Mouse (Mus musculus): ENCODE results near the gene Mtor. TPM values are rescaled to one million over a fixed set of nuclear protein-coding genes. Genes with fewer than 3 reads are reported as not detected.

Gene Mtor
- total RNA-seq, 2 experiments from 2014 or later, result 88.9 to 90.7 TPM

- no peak for DNase-seq (ENCODE audit: low spot score in 2 of 2)
Observed at GRCm38 (mm10) chr4:148527158-148527910, 78.9 kb downstream of the Mtor start.

DNA sequence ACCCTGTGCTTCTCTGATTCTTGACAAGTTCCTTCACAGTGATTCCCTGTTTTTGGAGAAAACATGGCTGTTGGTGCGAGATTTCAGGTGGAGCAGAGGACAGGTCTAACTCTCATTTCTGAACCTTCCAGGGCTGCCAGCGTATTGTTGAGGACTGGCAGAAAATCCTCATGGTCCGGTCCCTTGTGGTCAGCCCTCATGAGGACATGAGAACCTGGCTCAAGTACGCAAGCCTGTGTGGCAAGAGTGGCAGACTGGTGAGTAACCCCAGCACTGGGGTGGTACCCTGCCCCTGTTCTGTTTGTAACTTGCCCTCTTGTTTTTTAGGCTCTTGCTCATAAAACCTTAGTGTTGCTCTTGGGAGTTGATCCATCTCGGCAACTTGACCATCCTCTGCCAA, 81.9 kb downstream of the Mtor start:
- DNase-seq (ENCODE audit: low spot score in 2 of 2), result no peak

- no peak for DNase-seq (ENCODE audit: low spot score in 2 of 2)
Observed at GRCm38 (mm10) chr4:148530778-148531177, 82.4 kb downstream of the Mtor start.

DNA sequence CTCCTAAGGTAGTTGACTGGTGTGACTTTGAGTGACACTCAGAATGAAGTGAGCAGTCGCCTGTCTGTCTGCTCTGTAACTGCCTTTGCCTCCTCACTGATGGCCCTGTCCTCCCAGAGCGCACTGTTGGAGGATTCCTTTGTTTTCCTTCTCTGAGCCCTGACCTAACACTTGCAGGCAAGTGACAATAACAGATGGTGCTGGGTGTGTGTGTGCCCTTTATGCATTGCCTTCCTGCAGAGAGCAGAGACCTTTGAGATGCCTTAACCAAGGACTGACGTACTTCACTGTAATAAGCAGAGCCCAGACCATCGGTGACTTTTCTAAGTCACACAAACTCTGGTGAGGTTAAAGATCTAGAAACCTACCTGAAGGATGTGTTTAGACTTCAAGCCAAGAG, 82.9 kb downstream of the Mtor start:
- no peak for DNase-seq (ENCODE audit: low spot score in 2 of 2)

- no peak for DNase-seq (ENCODE audit: low spot score in 2 of 2)
Observed at GRCm38 (mm10) chr4:148532516-148532915, 84.1 kb downstream of the Mtor start.

GRCm38 (mm10) chr4:148533613-148534328, 85.4 kb downstream of the Mtor start:
- DNase-seq (ENCODE audit: low spot score in 2 of 2), result peak in 1 of 2 experiments; percentile 33

GRCm38 (mm10) chr4:148535876-148536275, 87.5 kb downstream of the Mtor start:
- DNase-seq (ENCODE audit: low spot score in 2 of 2), result peak in 1 of 2 experiments; percentile 21

GRCm38 (mm10) chr4:148549106-148549505, 100.7 kb downstream of the Mtor start:
- DNase-seq (ENCODE audit: low spot score in 2 of 2), result no peak

DNA sequence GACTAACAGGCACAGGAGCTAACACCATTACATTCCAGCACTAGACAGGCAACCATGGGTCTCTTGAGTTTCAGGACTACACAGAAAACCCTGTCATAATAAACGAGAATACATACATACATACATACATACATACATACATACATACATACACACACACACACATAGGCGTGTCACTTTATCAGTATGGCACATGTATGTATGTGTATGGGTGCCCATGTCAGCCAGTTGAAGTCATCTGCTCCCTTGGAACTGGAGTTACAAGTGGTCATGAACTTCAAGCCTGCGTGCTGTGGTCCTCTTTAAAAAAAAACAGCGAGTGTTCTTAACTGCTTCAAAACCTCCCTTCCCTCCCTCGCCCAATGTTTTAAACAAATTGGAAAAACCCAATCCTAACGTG, 109.4 kb downstream of the Mtor start:
- no peak for DNase-seq (ENCODE audit: low spot score in 2 of 2)

- peak; percentile 80 to 91 for DNase-seq (ENCODE audit: low spot score in 2 of 2)
Observed at GRCm38 (mm10) chr4:148558297-148559000, 110.0 kb downstream of the Mtor start, which contains the start of gene Exosc10. Gene Exosc10, plus strand, starts transcription at chr4:148558429.

GRCm38 (mm10) chr4:148562676-148563075, 114.3 kb downstream of the Mtor start:
- no peak for DNase-seq (ENCODE audit: low spot score in 2 of 2)

- DNase-seq (ENCODE audit: low spot score in 2 of 2), result no peak
Observed at GRCm38 (mm10) chr4:148563595-148563994, 115.2 kb downstream of the Mtor start.

- DNase-seq (ENCODE audit: low spot score in 2 of 2), result no peak
Observed at GRCm38 (mm10) chr4:148570138-148570537, 121.7 kb downstream of the Mtor start.

DNA sequence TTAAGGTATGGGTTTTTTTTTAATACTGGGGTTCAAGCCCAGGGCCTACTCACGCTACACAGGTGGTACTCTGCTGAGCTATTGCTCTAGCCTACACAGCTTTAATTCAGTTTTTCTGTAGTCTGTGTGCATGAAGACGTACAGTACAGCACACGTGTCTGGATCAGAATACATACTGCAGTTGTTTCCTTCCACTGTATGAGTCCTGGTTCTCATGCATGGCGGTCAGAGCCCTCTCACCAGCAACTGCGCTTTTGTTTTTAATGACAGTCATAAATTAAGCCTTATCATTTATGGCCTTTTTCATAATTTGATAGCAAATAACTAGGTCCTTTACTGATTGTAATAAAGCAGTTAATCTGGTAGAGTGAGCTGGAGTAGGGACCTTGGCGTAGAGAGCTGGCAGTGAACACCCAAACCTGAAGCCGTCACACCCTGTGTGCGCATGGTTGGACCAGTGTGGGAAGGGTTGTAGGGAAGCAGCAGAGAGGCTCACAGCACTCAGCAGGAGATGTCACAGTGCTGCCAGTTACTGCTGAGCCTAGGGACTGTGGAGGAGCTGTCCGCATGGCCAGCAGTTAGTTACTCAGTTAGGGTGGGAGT, 122.4 kb downstream of the Mtor start:
- no peak for DNase-seq (ENCODE audit: low spot score in 2 of 2)

- DNase-seq (ENCODE audit: low spot score in 2 of 2), result no peak
Observed at GRCm38 (mm10) chr4:148573222-148573621, 124.8 kb downstream of the Mtor start.

DNA sequence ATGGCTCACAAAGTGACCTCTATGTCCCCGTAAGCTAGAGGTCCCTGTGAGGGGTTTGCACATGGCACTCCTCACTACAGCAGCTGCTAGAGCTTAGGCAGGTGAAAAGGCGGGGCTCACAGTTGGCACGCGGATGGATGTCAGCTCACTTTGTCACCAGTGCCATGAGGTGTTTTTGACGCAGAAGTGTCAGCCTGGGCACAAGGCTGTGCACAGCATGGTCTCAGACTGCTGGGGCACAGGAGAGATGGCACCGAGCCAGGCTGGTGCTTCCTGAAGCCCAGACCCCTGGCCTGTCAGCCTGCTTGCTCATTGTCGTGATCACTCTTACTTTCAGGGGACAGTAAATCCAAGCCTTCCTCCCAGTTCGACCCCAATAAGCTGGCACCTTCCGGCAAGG, 132.4 kb downstream of the Mtor start:
- DNase-seq (ENCODE audit: low spot score in 2 of 2), result no peak

GRCm38 (mm10) chr4:148581422-148581821, 133.0 kb downstream of the Mtor start:
- DNase-seq (ENCODE audit: low spot score in 2 of 2), result no peak

- DNase-seq (ENCODE audit: low spot score in 2 of 2), result no peak
Observed at GRCm38 (mm10) chr4:148583257-148583656, 134.8 kb downstream of the Mtor start.

- no peak for DNase-seq (ENCODE audit: low spot score in 2 of 2)
Observed at GRCm38 (mm10) chr4:148586648-148587047, 138.2 kb downstream of the Mtor start.

GRCm38 (mm10) chr4:148588793-148589192, 140.4 kb downstream of the Mtor start:
- peak in 1 of 2 experiments; percentile 43 for DNase-seq (ENCODE audit: low spot score in 2 of 2)

DNA sequence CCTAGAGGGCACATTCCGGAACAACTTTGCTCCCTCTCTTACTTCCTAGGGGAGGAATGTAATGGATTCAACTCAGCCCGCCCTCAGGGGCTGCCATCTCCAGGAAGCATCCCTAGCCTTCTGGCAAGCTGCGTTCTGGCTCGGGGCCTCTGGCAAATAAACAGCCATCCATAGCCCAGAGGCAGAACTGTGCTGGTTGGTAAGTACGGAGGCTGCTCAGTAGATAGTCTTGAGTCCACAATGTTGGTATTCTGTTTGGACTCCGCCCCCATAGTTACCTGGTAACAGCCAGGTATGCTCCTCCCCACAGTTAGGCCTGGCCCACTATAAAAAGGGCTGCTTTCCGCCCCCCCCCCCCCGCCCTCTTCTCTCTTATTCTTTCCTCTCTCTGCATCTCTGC, 141.2 kb downstream of the Mtor start:
- DNase-seq (ENCODE audit: low spot score in 2 of 2), result no peak

Measured in layer of hippocampus, adult 18-20 months (tissue).